Mouse (Mus musculus): ENCODE measurements around the gene Nmnat3. TPM values are rescaled to one million over a fixed set of nuclear protein-coding genes. Genes with fewer than 3 reads are reported as not detected.

The Nmnat3 gene
- total and polyA plus RNA-seq, 3 experiments: 8.1 to 9.3 (median 9.2) TPM

- H3K9me3 ChIP-seq (replicated peaks; ENCODE audit: low read length): peaks cover 11% of the 10 kb centered on the region
- peaks cover 5 to 83% of the 10 kb centered on the region in 2 experiments for H3K36me3 ChIP-seq (replicated peaks in 1 of 2; ENCODE audit: control insufficient read depth in 1 of 2, insufficient read depth in 1 of 2, low read length in 1 of 2)
Observed at GRCm38 (mm10) chr9:98320785-98321184, 33.5 kb downstream of the Nmnat3 start.

GRCm38 (mm10) chr9:98326088-98326487 is 38.9 kb downstream of the Nmnat3 start:
- peaks cover 0 to 75% of the 10 kb centered on the region in 2 experiments for H3K36me3 ChIP-seq (replicated peaks in 1 of 2; ENCODE audit: control insufficient read depth in 1 of 2, insufficient read depth in 1 of 2, low read length in 1 of 2)
- no peaks in the 10 kb centered on the region for H3K27me3 ChIP-seq (replicated peaks)
- H3K27ac ChIP-seq (ENCODE audit: insufficient read depth, low read depth): no peak overlapping the region
- H3K79me2 ChIP-seq (replicated peaks; ENCODE audit: control insufficient read depth, extremely low read depth, insufficient read depth, poor library complexity, severe bottlenecking): no peaks in the 10 kb centered on the region
- peaks cover 6% of the 10 kb centered on the region for H3K9me3 ChIP-seq (replicated peaks; ENCODE audit: low read length)
- no peak overlapping the region for H3K4me3 ChIP-seq (replicated peaks in 1 of 3; ENCODE audit: low read depth in 2 of 3, low read length in 2 of 3, poor library complexity in 1 of 3)
- no peak overlapping the region for H3K9ac ChIP-seq (ENCODE audit: insufficient read depth, low read depth)
- DNase-seq (ENCODE audit: extremely low read depth): no peak
- H3K4me2 ChIP-seq (ENCODE audit: insufficient read depth, low read depth, poor library complexity, severe bottlenecking): no peak overlapping the region
- peaks cover 0 to 8% of the 10 kb centered on the region in 2 experiments; a peak in 1 of 4 replicates for H3K4me1 ChIP-seq (ENCODE audit: control insufficient read depth in 1 of 2, insufficient read depth in 2 of 2)
- dilution Hi-C loops (cut with MboI; ENCODE audit: extremely low pct_ligation_motif_present, extremely low pct_unique_long_range_greater_than_20kb, low sequenced_read_pairs) (no loop called here), in situ Hi-C loops (cut with MboI; ENCODE audit: low pct_ligation_motif_present, low pct_unique_long_range_greater_than_20kb, low sequenced_read_pairs) (no loop called here)
- TF ChIP-seq IRF4 (IDR thresholded peaks at IDR 0.05; ENCODE audit: low read depth, low read length): no peak
- TF ChIP-seq CTCF (conservative IDR thresholded peaks at IDR 0.05 in 1 of 2, IDR thresholded peaks at IDR 0.05 in 1 of 2; ENCODE audit: low read depth in 2 of 2, low read length in 2 of 2): no peak
- TF ChIP-seq POLR2AphosphoS2 (IDR thresholded peaks at IDR 0.05; ENCODE audit: low read depth, low read length): no peak
- no peak for TF ChIP-seq EP300 (IDR thresholded peaks at IDR 0.05; ENCODE audit: low read length)
- TF ChIP-seq RAD21 (IDR thresholded peaks at IDR 0.05; ENCODE audit: low read depth, low read length): no peak
- TF ChIP-seq USF1 (IDR thresholded peaks at IDR 0.05; ENCODE audit: low read depth, low read length): no peak
- no peak for TF ChIP-seq ZNF384 (IDR thresholded peaks at IDR 0.05; ENCODE audit: low read depth, low read length)
- TF ChIP-seq KAT2A (IDR thresholded peaks at IDR 0.05; ENCODE audit: insufficient replicate concordance, low read length): no peak
- TF ChIP-seq NRF1 (IDR thresholded peaks at IDR 0.05; ENCODE audit: low read depth, low read length): no peak
- TF ChIP-seq MAFK (IDR thresholded peaks at IDR 0.05; ENCODE audit: insufficient replicate concordance, low read length): no peak
- TF ChIP-seq TBP (conservative IDR thresholded peaks at IDR 0.05; ENCODE audit: low read depth, low read length): no peak
- no peak for TF ChIP-seq E2F4 (IDR thresholded peaks at IDR 0.05; ENCODE audit: insufficient replicate concordance, low read depth, low read length)
- TF ChIP-seq MAZ (IDR thresholded peaks at IDR 0.05; ENCODE audit: low read depth, low read length): no peak
- no peak for TF ChIP-seq NELFE (IDR thresholded peaks at IDR 0.05; ENCODE audit: low read depth, low read length)
- TF ChIP-seq JUND (conservative IDR thresholded peaks at IDR 0.05; ENCODE audit: low read depth, low read length): no peak
- no peak for TF ChIP-seq JUN (IDR thresholded peaks at IDR 0.05; ENCODE audit: insufficient read depth, low read depth, low read length)

More at GRCm38 (mm10) chr9:98320785-98321184, 33.5 kb downstream of the Nmnat3 start:
- TF ChIP-seq JUND (conservative IDR thresholded peaks at IDR 0.05; ENCODE audit: low read depth, low read length) (no peak), ZNF384 (IDR thresholded peaks at IDR 0.05; ENCODE audit: low read depth, low read length) (no peak), NELFE (IDR thresholded peaks at IDR 0.05; ENCODE audit: low read depth, low read length) (no peak), RCOR1 (conservative IDR thresholded peaks at IDR 0.05; ENCODE audit: low read depth, low read length) (no peak), SMC3 (IDR thresholded peaks at IDR 0.05; ENCODE audit: low read depth, low read length) (no peak), ZMIZ1 (IDR thresholded peaks at IDR 0.05; ENCODE audit: low read depth, low read length) (no peak), USF2 (conservative IDR thresholded peaks at IDR 0.05; ENCODE audit: low read depth, low read length) (no peak), KAT2A (IDR thresholded peaks at IDR 0.05; ENCODE audit: insufficient replicate concordance, low read length) (no peak), HCFC1 (IDR thresholded peaks at IDR 0.05; ENCODE audit: low read depth, low read length) (no peak), CHD1 (IDR thresholded peaks at IDR 0.05; ENCODE audit: low read depth, low read length) (no peak), IRF4 (IDR thresholded peaks at IDR 0.05; ENCODE audit: low read depth, low read length) (no peak), MAFK (IDR thresholded peaks at IDR 0.05; ENCODE audit: insufficient replicate concordance, low read length) (no peak), PAX5 (IDR thresholded peaks at IDR 0.05; ENCODE audit: low read length) (no peak), POLR2A (IDR thresholded peaks at IDR 0.05; ENCODE audit: low read depth, low read length) (no peak), TCF12 (IDR thresholded peaks at IDR 0.05; ENCODE audit: low read depth, low read length) (no peak)
- dilution Hi-C loops (cut with MboI; ENCODE audit: extremely low pct_ligation_motif_present, extremely low pct_unique_long_range_greater_than_20kb, low sequenced_read_pairs): no loop called here
- H3K79me2 ChIP-seq (replicated peaks; ENCODE audit: control insufficient read depth, extremely low read depth, insufficient read depth, poor library complexity, severe bottlenecking): no peaks in the 10 kb centered on the region
- H3K27ac ChIP-seq (ENCODE audit: insufficient read depth, low read depth): no peak overlapping the region
- in situ Hi-C loops (cut with MboI; ENCODE audit: low pct_ligation_motif_present, low pct_unique_long_range_greater_than_20kb, low sequenced_read_pairs): no loop called here
- no peak for DNase-seq (ENCODE audit: extremely low read depth)
- no peak overlapping the region for H3K9ac ChIP-seq (ENCODE audit: insufficient read depth, low read depth)
- H3K4me3 ChIP-seq (replicated peaks in 1 of 3; ENCODE audit: low read depth in 2 of 3, low read length in 2 of 3, poor library complexity in 1 of 3): no peak overlapping the region
- no peaks in the 10 kb centered on the region for H3K27me3 ChIP-seq (replicated peaks)
- peaks cover 0 to 1% of the 10 kb centered on the region in 2 experiments; a peak in 1 of 4 replicates for H3K4me1 ChIP-seq (ENCODE audit: control insufficient read depth in 1 of 2, insufficient read depth in 2 of 2)
- no peak overlapping the region for H3K4me2 ChIP-seq (ENCODE audit: insufficient read depth, low read depth, poor library complexity, severe bottlenecking)

Data from CH12.LX (cell line).